Mouse (Mus musculus) embryo, embryonic 10 days (tissue): ENCODE measurements around the gene Palm2.
A peak's percentile ranks its signal among the peaks of the same experiment; 100 is the strongest.
"Not testable (repeated sequence)": the region's sequence is repeated elsewhere in the genome, so short reads cannot be mapped to it uniquely, and the experiment has no call there.

ENCODE experiments used
- DNase-seq: peaks from one replicate; pipeline ENCODE4 v3.0.0-alpha.2; 2015; ENCODE audit warnings: low spot score

The Palm2 gene

GRCm38 (mm10) chr4:57433941-57434704 is at the start of gene Palm2:
Gene Palm2 (plus strand): TSS chr4:57434247.
- DNase-seq, result peak; percentile 86

GRCm38 (mm10) chr4:57384355-57384754 is 49.7 kb upstream of the Palm2 start:
- peak; percentile 40 for DNase-seq

DNA sequence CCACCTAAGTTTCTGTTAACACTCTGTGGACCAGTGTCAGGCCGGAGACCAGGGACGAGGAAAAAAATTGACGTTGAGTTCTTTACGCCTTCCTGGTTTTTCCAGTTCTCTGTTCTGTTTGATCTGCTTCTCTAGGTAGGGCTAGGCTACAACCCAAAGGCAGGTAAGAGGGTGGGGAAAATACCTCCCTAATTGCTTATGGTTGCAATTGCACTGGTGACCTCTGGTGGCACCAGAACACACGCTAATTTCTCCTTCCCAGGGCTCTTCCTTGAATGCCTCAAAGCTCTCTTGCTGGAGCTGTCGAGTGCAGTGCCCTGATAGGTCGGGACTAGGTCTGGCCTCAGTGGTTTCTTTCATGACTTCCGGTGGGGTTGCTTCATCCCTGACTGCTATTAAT is 42.9 kb upstream of the Palm2 start:
- DNase-seq, result no peak

DNA sequence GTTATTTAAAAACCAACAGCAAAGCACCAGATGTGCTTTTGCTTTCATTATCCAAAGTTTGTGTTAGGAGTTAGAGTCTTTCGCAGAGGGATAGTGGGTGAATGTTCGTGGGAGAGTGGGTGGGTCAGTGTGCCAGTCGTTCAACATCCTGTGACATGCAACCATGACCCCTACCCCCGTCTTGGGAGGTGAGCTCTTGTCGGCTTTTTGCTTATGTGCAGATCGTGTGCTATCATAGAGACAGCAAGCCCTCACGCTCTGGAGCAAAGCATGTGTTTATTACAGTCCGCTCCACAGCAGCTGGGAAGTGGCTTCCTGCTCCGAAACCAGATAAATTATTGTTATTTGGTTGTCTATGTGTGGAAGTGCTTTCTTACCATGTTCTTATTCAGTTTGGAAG is 37.6 kb upstream of the Palm2 start:
- DNase-seq, result no peak

DNA sequence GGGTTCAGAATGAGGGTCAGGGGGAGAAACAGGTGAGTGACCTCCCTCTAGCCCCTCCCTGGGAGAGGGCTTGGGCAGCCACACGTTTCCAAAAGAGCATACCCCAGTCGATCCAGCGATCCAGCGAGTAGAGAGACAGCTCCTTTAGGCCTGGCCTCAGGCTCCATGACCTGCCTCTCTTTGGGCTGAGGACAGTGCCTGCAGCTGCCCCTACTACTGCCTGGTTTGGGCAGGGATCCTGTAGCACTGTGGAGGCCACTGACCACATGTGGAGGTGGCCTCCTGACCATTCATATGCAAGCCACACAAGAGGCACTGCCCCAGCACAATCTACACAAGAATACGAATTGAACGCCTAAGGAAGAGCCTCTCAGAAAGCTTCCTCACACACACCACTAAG is 21.7 kb upstream of the Palm2 start:
- not testable (repeated sequence) for DNase-seq

- DNase-seq, result peak; percentile 11
Observed at GRCm38 (mm10) chr4:57413016-57413415, 21.0 kb upstream of the Palm2 start.

- DNase-seq, result not testable (repeated sequence)
Observed at GRCm38 (mm10) chr4:57413670-57414069, 20.4 kb upstream of the Palm2 start.

GRCm38 (mm10) chr4:57424011-57424410 is 10.0 kb upstream of the Palm2 start:
- no peak for DNase-seq

DNA sequence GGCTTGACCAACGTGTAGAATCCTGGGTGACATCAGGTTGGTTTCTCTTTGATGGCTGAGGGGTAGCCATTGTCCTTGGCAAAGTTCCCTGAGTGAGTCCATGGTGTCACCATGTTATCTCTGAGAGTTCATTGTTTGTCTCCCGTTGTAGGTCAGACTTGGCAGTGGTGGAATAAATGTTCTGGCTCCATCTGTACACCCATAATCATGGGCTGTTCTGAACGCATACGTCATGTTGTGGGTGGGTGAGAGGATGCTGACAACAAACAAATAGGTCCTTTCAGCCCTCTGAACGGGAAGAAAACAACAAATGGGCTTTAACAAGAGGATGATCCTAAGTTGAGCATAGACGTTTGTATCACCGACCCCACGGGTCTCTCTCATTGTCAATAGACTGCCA is 5.7 kb upstream of the Palm2 start:
- DNase-seq, result no peak

DNA sequence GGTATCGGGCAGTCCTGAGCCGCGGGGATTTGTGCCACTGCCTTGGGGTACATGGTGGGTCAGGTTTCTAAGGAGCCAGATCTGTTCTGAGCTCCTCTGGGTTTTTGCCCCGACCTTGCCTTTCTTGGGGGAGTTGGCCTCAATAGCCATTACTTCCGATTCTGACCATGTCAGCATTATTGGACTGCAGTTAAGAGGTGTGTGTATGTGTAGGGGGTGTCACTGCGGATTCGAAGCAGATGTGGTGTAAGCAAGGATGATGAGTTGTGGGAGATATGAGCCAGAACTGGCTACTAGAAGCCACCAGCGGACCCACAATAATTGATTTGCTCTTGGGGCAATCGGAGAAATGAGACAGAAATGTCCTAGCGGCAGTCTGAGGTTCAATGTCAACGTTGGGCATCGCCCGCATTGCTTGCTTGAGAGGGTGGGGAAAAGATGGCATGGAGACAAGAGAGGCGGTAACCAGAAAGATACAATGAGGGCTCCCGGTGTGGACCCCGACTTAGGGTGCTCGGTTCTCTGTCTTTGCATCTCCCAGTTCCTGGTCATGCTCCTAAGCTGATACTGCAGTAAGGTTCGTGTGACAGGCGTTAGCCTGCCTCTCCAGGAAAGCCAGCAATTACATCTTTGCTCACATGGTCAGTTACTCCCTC is 786 bp downstream of the Palm2 start:
- DNase-seq, result no peak

GRCm38 (mm10) chr4:57436286-57436685 is 2.2 kb downstream of the Palm2 start:
- peak; percentile 8 for DNase-seq

DNA sequence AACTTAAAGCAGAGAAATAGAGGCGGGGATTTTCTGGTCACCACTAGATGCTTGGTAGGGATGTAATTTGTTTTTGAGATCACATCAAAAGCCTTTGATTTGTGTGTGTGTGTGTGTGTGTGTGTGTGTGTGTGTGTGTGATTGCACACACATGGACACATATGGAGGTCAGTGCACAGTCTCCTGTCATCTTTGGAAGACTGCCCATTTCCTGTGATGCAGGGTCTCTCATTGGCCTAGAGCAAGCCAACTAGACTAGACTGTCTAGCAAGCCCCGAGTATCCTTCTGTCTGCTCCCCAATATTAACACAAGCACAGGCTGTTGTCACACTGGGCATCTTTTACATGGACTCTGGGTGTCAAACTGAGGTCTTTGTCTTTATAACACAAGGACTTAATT is 12.0 kb downstream of the Palm2 start:
- DNase-seq, result no peak

- DNase-seq, result no peak
Observed at GRCm38 (mm10) chr4:57446854-57447444, 12.9 kb downstream of the Palm2 start.

- peak; percentile 88 for DNase-seq
Observed at GRCm38 (mm10) chr4:57451896-57452295, 17.8 kb downstream of the Palm2 start.

DNA sequence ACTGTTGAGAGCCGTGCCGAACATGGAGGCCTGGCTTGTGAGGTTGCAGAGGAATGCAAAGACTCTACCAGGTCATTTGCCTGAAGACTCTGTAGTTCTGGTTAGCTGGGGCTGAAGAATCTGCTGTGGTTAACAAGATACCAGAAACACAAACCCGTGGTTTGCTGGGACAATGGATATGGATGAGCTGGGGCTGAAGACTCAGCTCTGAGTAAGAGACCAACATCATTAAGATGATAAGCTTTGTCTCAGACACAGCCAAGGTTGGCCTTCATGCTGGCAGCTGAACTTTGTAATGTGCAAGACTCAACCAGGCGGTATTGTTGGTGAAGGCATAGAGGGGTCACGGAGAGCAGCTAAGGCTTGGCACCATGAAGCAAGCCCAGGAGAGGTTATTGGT is 18.6 kb downstream of the Palm2 start:
- DNase-seq, result no peak

GRCm38 (mm10) chr4:57462378-57462777 is 28.3 kb downstream of the Palm2 start:
- DNase-seq, result peak; percentile 39

GRCm38 (mm10) chr4:57482435-57482834 is 48.4 kb downstream of the Palm2 start:
- no peak for DNase-seq

- DNase-seq, result no peak
Observed at GRCm38 (mm10) chr4:57486392-57486791, 52.3 kb downstream of the Palm2 start.

- DNase-seq, result no peak
Observed at GRCm38 (mm10) chr4:57489887-57490286, 55.8 kb downstream of the Palm2 start.

- DNase-seq, result no peak
Observed at GRCm38 (mm10) chr4:57504792-57505191, 70.7 kb downstream of the Palm2 start.

- DNase-seq, result no peak
Observed at GRCm38 (mm10) chr4:57510576-57510975, 76.5 kb downstream of the Palm2 start.

- DNase-seq, result no peak
Observed at GRCm38 (mm10) chr4:57511734-57512133, 77.7 kb downstream of the Palm2 start.

- no peak for DNase-seq
Observed at GRCm38 (mm10) chr4:57513241-57513933, 79.3 kb downstream of the Palm2 start.
